Mouse (Mus musculus) CH12.LX (cell line): Measurements from ENCODE around the gene Rap2b.

Experiments
- CHD2 ChIP-seq: IDR thresholded peaks from 2 replicates; pipeline ENCODE4 v1.6.1; 2011; ENCODE audit warnings: low read length, improper control_type of control experiment
- CTCF ChIP-seq, 2 experiments: IDR thresholded peaks in 1 of 2; conservative IDR thresholded peaks in 1 of 2; 2 replicates each; pipeline ENCODE4 v1.5.1; 2011 to 2012; ENCODE audit warnings: low read depth in 2 of 2, low read length in 2 of 2, improper control_type of control experiment in 1 of 2, inconsistent platforms in 1 of 2, mild to moderate bottlenecking in 1 of 2, moderate library complexity in 1 of 2
- E2F4 ChIP-seq: IDR thresholded peaks from 2 replicates; pipeline ENCODE4 v1.6.1; 2011; ENCODE audit warnings: low read depth, low read length, improper control_type of control experiment; ENCODE audit not compliant: insufficient replicate concordance
- MAX ChIP-seq: IDR thresholded peaks from 2 replicates; pipeline ENCODE4 v1.6.1; 2011; ENCODE audit warnings: low read length, improper control_type of control experiment
- MEF2A ChIP-seq: IDR thresholded peaks from 2 replicates; pipeline ENCODE4 v1.6.1; 2014; ENCODE audit warnings: low read depth, mild to moderate bottlenecking, inconsistent platforms, low read length, improper control_type of control experiment, borderline replicate concordance
- MYC ChIP-seq: IDR thresholded peaks from 2 replicates; pipeline ENCODE4 v1.6.1; 2011; ENCODE audit warnings: low read depth, mild to moderate bottlenecking, improper control_type of control experiment, low read length
- NELFE ChIP-seq: IDR thresholded peaks from 2 replicates; pipeline ENCODE4 v1.6.1; 2011; ENCODE audit warnings: low read depth, low read length, improper control_type of control experiment
- NRF1 ChIP-seq: IDR thresholded peaks from 2 replicates; pipeline ENCODE4 v1.6.1; 2014; ENCODE audit warnings: low read depth, mild to moderate bottlenecking, inconsistent platforms, low read length, improper control_type of control experiment, moderate library complexity
- POLR2A ChIP-seq: IDR thresholded peaks from 2 replicates; pipeline ENCODE4 v1.6.1; 2011; ENCODE audit warnings: low read depth, mild to moderate bottlenecking, improper control_type of control experiment, low read length
- RCOR1 ChIP-seq: conservative IDR thresholded peaks from 2 replicates; pipeline ENCODE4 v1.6.1; 2012; ENCODE audit warnings: low read depth, mild to moderate bottlenecking, inconsistent platforms, low read length, improper control_type of control experiment
- TBP ChIP-seq: conservative IDR thresholded peaks from 2 replicates; pipeline ENCODE4 v1.6.1; 2011; ENCODE audit warnings: low read depth, low read length, improper control_type of control experiment
- TCF12 ChIP-seq: IDR thresholded peaks from 2 replicates; pipeline ENCODE4 v1.6.1; 2014; ENCODE audit warnings: low read depth, mild to moderate bottlenecking, inconsistent platforms, low read length, improper control_type of control experiment
- USF2 ChIP-seq: conservative IDR thresholded peaks from 2 replicates; pipeline ENCODE4 v1.6.1; 2011; ENCODE audit warnings: low read depth, low read length, improper control_type of control experiment

- no peak for TF ChIP-seq CHD2
- TF ChIP-seq TBP = no peak
- no peak for TF ChIP-seq CTCF (conservative IDR thresholded peaks at IDR 0.05 in 1 of 2, IDR thresholded peaks at IDR 0.05 in 1 of 2; ENCODE audit: low read depth in 2 of 2, low read length in 2 of 2)
- TF ChIP-seq NRF1 = no peak
- no peak for TF ChIP-seq MYC
- TF ChIP-seq USF2 = no peak
- TF ChIP-seq RCOR1 = no peak
- TF ChIP-seq NELFE = no peak
- no peak for TF ChIP-seq E2F4
- TF ChIP-seq TCF12 = no peak
- no peak for TF ChIP-seq MEF2A
- no peak for TF ChIP-seq MAX
- TF ChIP-seq POLR2A = no peak
Measured at GRCm38 (mm10) chr3:61355464-61355863, 6.0 kb upstream of the Rap2b start.
